Mouse (Mus musculus) gastrocnemius, postnatal 10 days (tissue): Measurements from ENCODE around the gene Foxred1. TPM values are rescaled to one million over a fixed set of nuclear protein-coding genes. Genes with fewer than 3 reads are reported as not detected.

Experiments
- total RNA-seq, 2 experiments: library from RNA; stranded (reverse); gene quantifications; 2 replicates each; pipeline ENCODE4 v1.2.3; 2021

Gene Foxred1
- total RNA-seq, 2 experiments from 2014 or later, result 34.8 to 41.1 TPM

Other genes starting within 250 kb of the Foxred1 start
- gene St3gal4, start 91.8 kb downstream of the Foxred1 start, total RNA-seq, result 10 to 100 TPM; 12.7 to 13.1 TPM
- 10 to 100 TPM; 11.2 TPM for gene Dcps, start 35.0 kb downstream of the Foxred1 start, total RNA-seq
- 100 to 1,000 TPM; 171 to 172 TPM for gene Srpr, start 10.9 kb downstream of the Foxred1 start, total RNA-seq
- gene Tirap, start 10.8 kb downstream of the Foxred1 start, total RNA-seq, result 10 to 100 TPM; 17.1 to 18.4 TPM
- gene Fam118b, start 56.8 kb upstream of the Foxred1 start, total RNA-seq, result 10 to 100 TPM; 27.2 to 28.7 TPM
- 1 to 10 TPM; 6.9 to 8.1 TPM for gene Rpusd4, start 56.8 kb upstream of the Foxred1 start, total RNA-seq
- 10 to 100 TPM; 29.5 to 37.8 TPM for gene Cdon, start 210.1 kb upstream of the Foxred1 start, total RNA-seq